Mouse (Mus musculus): ENCODE results near the gene Fam104a.

The Fam104a gene

DNA sequence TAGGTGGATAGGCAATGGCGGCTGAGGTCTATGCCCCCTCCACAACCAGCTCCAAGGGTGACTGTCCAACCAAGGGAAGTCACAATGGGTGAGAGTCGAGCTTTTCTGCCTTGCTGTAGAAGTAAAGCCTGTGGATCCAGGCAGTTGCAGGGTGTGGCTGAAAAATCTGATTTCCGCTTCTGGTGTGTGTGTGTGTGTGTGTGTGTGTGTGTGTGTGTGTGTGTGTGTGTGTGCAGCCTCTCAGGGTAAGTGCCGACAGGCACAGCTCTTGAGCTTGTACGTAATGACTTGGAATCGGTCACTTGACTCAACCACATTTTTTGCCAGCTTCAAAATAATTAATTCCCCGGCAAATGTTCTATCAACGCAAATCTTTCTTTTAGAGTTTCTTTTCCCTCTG lies 52.7 kb downstream of the Fam104a start:
- DNase-seq (ENCODE audit: low spot score): no peak

DNA sequence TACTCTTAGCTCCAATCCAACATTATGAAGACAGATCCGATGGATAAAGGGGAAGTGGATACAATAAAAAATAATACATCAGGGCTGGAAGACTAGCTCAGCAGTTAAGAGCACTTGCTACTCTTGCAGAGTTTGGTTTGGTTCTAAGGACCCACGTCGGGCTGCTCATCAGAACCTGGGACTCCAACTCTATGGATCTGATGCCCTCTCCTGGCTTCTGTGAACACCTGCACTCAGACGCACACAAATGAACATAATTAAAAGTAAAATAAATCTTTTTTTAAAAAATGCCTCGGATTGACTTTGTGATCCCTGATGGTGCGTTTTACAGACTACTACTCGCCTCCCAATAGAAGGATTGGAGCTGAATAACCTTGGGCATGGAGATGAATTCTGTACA lies 53.3 kb downstream of the Fam104a start:
- DNase-seq (ENCODE audit: low spot score): no peak

DNA sequence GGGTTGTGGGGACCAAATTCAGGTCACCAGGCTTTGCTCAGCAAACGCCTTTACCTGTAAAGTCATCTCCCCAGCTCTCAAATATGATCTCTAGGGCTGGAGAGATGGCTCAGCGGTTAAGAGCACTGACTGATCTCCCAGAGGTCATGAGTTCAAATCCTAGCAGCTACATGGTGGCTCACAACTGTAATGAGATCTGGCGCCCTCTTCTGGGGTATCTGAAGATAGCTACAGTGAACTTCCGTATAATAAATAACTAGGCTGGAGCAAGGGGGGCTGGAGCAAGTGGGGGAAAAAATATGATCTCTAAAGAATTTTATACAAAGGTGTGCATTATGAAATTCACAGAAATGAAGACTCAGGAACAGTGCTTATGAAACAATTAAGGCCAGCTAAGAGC lies 56.2 kb downstream of the Fam104a start:
- no peak for DNase-seq (ENCODE audit: low spot score)

DNA sequence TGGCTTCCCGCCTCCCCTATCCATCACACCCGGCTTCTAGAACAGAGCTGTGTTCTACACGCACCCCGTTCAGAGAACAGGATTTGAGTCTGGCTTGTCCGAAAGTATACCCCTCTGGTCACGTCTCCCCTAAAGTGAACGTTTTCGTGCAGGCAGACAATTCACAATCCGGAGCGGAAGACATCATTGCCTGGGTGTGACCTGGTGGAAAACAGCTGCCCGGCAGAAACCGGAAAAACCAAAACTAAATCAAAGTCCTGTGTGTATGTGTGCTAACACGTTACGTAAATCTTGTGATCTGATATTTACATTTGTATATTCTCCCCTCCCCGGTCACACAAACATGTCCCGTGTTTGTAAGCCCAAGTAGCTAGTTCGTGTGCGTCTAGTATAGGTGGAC lies 58.5 kb downstream of the Fam104a start:
- DNase-seq (ENCODE audit: low spot score): no peak

DNA sequence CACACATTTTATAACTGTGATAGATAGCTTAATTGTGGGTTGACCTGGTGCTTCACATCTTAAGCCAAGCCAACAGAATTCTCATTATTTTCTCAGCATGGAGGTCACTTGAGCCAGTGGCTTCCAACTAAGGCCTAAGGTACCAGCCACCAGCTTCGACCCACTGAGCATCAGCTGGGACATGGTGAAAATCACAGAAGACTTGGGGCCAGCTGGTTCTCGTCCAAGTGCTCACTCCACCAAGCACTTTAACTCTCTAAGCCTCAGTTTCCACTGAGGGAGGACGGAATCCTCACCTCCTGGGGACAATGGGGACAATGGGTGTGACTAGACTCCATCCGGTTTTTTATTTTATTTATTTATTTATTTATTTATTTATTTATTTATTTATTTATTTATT lies 61.9 kb downstream of the Fam104a start:
- DNase-seq (ENCODE audit: low spot score): no peak

DNA sequence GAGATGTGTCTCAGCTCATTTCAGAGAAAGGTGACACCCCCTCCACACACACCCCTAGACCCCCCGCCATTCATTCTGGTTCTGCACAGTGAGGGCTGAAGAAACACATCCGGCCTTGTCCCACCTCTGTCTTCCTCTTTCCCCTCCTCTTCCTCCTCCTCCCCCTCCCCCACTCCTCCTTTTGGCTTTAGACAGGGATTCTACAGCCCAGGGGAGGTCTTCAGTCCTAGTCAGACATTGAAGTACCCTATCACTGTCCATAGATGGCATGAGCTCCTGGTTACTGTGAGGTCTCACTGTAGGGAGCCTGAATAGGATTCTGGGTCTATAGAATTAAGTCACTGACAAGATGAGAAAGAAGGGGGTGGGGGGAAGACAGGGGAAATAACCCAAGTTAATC lies 63.0 kb downstream of the Fam104a start:
- DNase-seq (ENCODE audit: low spot score): no peak

DNA sequence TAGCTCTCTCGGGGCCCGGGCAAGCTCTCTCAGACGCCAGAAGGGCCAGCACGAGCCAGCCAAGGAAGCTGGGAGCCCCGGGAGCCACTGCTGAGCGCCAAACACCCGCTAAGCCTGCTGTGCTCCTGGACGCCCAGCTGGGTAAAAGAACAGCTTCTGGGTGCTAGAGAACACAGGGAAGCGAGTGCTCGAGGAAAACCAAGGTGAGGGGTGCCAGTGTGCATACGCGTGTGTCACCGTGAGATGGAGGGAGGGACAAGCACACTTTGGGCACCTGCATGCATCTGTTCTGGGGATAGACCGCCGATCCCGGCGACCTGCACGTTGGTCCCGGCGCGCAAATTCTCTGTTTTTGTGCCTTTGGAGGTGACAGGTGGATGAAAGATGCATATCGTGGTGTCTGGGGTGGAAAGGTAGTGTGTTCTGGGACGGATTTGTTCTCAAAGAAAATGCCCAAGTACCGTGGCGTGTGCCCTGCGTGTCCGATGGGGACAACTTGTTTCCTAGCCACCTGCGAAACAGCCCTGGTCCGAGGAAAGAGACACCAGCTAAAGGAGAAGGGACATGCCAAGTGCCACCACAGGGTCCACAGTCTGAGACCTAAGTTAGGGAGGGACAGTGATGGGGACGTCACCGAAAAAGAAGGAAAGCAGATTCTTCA lies 64.4 kb downstream of the Fam104a start:
- no peak for DNase-seq (ENCODE audit: low spot score)

DNA sequence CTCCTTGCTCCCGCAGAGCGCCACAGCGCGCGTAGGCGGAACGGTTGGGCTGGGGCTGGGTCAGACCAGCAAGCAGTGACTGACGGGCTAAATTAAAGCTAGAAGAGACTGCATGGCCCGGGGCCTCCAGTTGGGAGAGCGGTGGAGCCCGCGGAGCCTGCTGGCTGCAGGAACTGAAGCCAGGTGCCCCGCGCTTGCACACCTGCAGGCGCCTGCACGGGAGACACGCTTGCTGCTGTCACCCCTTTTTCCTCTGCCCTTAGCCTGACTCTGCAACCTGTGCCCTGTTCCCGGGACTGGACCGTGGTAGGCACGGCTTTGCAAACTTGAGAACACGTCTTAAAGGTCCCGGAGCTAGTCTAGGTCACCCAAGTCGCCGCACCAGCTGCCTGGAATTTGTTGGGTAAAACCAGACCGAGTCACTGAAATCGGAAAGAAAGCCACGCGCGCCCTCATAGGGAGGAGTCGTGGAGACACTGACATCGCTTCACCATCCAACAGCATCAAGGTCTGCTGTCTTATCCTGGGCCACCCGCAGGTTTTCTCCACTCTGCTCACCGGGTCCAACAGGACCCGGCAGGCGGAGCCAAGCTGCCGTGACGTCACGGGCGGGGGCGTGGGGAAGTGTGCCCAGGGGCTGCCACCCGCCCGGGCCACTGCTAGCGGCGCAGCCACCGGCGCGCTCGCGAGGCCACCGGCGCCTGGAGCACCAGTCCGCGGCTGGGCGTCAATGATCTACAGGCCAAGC lies 65.1 kb downstream of the Fam104a start, which contains the start of gene Sstr2:
TSS of gene Sstr2 (plus strand) at position 671 of the 748 bp plus-strand sequence.
- DNase-seq (ENCODE audit: low spot score): no peak

DNA sequence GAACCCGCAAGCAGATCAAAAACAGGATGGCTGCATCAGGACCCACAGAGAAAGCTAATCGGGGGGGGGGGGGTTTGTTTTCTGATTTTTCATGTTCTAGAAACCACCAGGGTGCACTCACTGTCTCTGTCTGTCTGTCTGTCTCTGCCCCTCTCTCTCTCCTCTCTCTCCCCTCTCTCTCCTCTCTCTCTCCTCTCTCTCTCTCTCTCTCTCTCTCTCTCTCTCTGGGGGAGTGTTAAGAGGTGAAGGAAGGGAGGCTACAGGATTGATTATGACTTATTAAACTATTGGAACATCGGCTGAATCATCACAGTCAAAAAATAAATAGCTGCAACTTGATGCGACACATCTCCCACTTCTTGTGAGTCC lies 65.7 kb downstream of the Fam104a start:
- no peak for DNase-seq (ENCODE audit: low spot score)

DNA sequence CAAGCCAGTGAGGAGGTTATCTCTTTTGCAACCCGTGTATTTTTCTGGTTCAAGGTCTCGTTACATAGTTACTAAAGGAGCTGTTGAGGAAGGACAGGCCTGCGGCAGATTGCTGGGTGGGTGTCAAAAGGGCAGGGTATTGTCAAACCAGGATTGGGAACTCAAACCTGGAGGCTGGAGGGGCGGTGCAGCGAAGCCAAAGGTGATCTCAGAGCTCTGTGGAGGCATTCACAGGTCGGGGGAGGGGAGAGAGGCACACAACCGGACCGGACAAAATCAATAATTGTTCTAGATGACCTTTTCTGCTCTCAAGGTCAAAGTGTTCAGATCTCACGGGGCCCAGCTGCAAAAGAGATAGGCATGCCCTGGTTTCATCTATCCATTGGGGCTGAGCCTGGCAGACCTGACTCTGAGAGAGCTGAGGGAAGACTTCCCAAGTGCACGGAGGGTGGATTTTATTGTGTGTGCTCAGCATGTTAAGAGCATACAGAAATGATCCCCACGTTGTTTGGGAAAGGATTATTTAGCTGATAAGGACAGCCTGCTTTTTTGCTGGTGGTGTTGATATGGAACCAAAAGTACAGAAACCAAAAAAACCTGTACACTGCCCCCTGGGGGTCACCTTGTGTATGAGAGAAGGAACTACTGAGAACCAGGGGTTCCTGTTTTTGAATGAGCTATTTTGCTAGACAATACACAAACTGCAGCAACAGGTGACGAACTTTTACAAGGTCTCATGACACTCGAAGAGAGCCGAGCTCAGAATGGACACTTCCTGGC lies 66.6 kb downstream of the Fam104a start:
- no peak for DNase-seq (ENCODE audit: low spot score)

DNA sequence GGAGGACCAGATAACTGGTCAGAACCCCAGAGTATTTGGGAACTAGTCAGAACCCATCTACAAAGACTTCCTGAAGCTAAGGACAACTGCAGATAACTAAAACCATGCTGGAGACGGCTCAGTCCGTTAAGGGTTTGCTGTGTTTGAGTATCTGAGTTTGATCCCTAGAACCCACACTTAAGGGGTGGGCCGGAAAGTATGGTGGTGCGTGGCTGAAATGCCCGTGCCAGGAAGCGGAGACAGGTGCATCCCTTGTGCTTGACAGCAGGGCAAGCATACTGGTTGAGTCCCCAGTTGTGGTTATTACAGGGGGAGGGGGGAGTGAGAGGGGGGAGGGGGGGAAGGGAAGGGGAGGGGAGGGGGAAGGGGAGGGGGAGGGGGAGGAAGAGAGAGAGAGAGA lies 69.5 kb downstream of the Fam104a start:
- DNase-seq (ENCODE audit: low spot score): no peak

DNA sequence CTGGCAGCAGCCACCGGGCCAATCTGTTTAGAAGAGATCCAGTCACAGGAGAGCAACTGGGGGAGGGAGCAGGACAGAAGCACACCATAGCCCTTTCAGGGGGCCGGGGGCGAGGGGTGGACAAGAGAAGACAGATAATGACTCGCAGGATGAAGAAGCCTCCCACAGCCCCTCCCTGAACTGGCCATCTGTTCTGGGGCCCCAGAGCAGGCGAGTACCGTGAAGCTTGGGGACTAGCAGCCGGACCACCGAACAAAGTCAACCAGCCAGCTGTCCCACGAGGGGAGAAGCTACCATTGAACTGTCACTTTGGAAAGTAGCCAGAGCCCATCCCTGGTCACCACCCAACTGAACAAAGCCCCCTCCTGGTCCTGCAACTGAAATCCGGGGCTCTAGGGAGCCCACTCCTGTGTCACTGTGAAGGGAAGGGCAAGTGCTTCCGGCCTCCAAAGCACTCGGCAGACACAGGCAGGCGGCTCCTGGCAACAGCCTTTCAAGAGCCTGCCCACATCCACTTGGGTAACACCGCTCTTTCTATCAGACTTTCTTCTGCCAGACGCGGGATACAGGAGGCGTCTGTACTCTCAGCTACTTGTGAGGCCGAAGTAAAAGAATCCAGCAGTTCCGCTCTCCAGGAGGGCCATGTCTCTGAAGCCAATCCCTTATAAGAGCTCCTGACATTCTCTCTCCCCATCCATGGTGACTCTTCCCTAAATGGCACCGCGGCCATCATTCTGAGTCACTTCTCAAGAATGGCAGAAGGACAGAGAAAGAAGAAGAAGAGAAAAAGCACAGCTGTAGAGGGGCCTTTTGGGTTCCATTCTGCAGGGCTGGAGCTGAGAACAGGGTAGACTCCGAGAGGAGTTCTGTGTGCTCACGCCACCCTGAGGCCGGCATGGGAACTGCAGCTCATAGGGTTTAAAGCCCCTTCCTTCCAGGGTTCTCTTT lies 72.0 kb downstream of the Fam104a start:
- DNase-seq (ENCODE audit: low spot score): no peak
